Mouse (Mus musculus): ENCODE data around the gene C2cd5.
"Not testable (repeated sequence)": the region's sequence is repeated elsewhere in the genome, so short reads cannot be mapped to it uniquely, and the experiment has no call there.

Gene C2cd5

DNA sequence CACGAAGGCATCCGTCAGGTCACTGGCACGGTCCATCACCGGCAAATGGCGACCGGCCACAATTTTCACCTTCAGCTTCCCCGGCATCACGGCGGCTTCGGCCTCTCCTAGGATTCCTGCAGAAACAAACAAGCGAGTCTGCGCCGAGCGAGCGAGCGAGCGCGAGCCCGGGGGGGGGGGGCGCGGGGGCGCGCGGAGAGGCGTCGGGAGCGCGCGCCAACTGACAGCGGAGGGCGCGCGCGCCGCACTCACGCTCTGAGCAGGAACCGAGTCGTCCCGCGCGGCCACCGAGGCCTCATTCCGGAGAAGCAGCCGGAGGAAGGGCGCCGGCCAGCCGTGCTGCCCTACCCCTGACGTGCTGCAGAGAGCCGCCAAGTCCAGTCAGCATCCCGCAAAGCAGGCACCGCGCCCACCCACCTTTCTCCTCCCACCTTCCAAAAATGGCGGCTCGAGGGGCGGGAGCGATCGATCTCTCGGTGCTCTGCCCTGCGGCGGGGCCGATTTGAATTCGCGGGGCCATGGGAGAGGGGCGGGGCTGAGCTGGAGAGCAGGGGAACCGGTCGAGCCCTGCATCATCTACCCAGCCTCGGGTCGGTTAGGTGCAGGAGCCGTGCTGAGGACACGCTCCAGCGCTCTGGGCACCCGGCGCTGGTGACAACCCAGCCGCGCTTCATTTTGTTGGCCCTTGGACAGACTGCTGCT, at the start of gene C2cd5:
Gene C2cd5 (minus strand): TSS at position 461 of the 702 bp plus-strand sequence.
- peak; percentile 98 for DNase-seq (ENCODE audit: low spot score)

DNA sequence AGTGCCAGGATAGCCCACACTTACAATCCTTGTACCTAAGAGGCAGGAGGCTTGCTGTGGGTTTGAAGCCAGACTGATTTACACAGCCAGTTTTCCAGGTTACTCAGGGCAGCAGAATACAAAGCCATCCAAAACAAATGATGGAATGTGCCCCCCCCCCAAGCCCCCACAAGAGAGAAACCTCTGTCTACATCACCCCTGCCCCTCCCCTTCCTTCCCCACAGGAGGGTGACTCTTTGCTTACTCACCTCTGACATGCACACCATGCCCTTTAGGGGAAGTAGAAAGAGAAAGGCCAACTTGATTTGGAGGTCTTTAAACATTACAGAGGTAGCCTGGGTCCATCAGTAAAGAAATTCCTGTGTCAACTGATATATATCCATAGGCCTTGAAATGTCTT, 48.9 kb upstream of the C2cd5 start:
- DNase-seq (ENCODE audit: low spot score), result no peak

GRCm38 (mm10) chr6:143146756-143147155, 46.8 kb upstream of the C2cd5 start:
- DNase-seq (ENCODE audit: low spot score), result no peak

GRCm38 (mm10) chr6:143145051-143145450, 45.1 kb upstream of the C2cd5 start:
- DNase-seq (ENCODE audit: low spot score), result no peak

GRCm38 (mm10) chr6:143144556-143144955, 44.6 kb upstream of the C2cd5 start:
- DNase-seq (ENCODE audit: low spot score), result no peak

DNA sequence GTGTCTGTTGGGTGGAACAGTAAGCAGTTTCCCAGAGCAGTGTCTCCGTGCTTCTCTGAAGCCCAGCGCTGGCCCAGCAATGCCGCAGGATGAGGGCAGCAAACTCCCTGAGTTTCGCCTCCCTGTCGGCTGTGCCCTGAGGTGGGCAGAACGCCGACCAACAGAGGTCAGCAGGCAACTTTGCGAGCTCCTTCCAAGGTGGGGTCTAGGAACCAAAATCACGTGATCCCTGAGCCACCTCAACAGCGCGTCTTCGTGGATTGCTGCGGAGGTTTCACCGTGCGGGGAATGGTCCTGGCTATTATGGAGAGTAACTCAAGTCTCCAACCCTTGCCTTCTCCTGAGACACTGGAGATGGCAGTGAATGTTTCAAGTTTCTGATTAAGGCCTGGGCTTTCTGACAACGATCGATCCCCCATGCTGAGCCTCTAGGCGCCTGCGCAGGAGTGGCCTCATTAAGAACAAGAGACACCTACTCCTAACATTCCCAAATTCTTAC, 43.9 kb upstream of the C2cd5 start:
- no peak for DNase-seq (ENCODE audit: low spot score)

GRCm38 (mm10) chr6:143143321-143143720, 43.4 kb upstream of the C2cd5 start:
- no peak for DNase-seq (ENCODE audit: low spot score)

DNA sequence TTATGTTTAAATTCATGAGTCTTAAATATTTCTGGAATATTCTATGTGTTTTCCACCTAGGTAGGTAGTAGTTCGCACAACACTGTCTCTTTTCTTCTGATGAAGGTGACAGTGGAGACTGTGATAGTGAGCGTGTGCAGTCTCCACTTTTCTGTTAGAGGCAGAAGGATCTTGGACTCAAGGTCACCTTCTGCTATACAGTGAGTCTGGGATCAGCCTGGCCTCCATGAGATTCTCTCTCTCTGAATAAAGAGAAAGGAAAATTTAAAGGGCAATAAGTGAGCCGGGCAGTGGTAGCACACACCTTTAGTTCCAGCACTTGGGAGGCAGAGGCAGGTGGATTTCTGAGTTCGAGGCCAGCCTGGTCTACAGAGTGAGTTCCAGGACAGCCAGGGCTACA, 42.9 kb upstream of the C2cd5 start:
- no peak for DNase-seq (ENCODE audit: low spot score)

GRCm38 (mm10) chr6:143141624-143142592, 42.0 kb upstream of the C2cd5 start:
- DNase-seq (ENCODE audit: low spot score), result not testable (repeated sequence)

DNA sequence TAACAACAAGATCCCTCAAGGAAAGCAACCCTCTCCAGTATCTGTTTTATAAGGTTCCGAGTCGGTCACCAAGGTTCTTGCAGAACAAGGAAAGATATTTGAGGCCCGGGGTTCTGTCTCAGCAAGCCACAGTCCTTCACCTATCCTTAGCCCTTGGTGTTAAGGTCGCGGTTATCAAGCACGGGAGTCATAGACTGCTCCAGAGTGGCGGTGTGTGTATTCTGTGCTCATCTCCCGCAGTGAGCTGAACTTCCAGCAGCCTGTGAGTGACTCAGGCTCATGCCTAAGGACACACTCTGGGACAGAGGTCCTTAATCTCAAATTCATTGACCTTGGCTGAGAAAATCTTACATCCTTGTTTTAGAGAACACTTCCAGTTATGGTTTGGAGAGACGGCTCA, 40.9 kb upstream of the C2cd5 start:
- no peak for DNase-seq (ENCODE audit: low spot score)

- no peak for DNase-seq (ENCODE audit: low spot score)
These were observed 39.5 kb upstream of the C2cd5 start for GRCm38 (mm10) chr6:143139417-143139816.

- DNase-seq (ENCODE audit: low spot score), result no peak
These were observed 37.4 kb upstream of the C2cd5 start for GRCm38 (mm10) chr6:143137341-143137740.

- DNase-seq (ENCODE audit: low spot score), result no peak
These were observed 36.7 kb upstream of the C2cd5 start for GRCm38 (mm10) chr6:143136688-143137087.

GRCm38 (mm10) chr6:143135097-143135496, 35.2 kb upstream of the C2cd5 start:
- DNase-seq (ENCODE audit: low spot score), result no peak

- no peak for DNase-seq (ENCODE audit: low spot score)
These were observed 33.2 kb upstream of the C2cd5 start for GRCm38 (mm10) chr6:143133150-143133549.

- no peak for DNase-seq (ENCODE audit: low spot score)
These were observed 32.1 kb upstream of the C2cd5 start for GRCm38 (mm10) chr6:143131895-143132652.

DNA sequence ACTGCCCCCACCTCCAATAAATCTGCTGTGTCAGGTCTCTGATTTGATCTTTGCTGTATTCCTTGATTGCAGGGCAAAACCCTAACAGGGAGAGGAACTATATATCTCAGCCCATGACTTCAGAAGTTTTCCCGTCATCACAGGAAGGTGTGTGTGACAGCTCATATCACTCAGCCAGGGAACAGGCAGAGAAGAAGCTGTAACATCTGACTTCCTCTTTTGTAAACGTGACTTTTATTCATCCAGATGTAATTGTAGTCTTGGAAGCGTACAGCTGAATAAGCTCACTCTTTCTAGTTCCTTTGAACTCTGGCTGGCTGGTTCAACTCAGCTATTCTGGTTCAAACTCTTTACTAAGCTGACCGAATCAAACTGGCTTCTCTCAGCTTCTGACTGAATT, 30.5 kb upstream of the C2cd5 start:
- DNase-seq (ENCODE audit: low spot score), result no peak

DNA sequence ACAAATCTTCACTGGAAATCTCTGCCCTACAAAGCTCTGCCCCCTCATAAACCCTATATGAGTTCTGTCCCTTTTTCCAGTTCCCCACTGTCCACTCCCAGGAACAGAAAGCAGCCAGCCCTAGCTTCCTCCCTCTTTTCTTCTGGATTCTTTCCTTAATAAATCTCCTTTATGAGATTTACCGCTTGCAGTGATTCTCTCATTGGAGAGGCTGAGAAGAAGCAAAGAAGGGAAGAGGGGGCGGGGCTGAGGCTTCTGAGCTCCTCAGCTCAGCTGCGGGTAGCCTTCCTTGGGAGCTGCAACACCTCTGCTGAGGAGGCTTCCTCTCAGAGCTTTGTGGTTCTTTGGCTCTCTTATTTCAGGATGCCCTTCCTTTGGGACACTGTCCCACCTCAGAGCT, 30.0 kb upstream of the C2cd5 start:
- no peak for DNase-seq (ENCODE audit: low spot score)

DNA sequence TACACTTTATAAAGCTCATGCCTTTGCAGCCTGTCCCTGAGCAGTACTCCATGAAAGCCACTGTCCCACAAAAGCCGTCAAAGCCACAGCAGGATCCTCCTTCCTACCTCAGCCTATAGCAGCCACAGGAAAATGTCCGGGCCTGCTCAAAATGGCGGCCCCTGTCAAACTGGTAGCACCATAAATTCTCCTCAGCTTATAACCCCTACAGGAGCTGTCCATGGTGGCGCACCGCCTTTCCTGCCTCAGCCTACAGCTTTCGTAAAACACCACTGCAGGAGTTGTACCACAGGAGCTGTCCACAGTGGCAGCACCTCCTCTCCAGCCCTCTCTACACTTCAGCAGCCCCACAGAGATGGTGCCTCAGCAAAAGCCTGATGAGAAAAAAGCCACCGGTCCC, 29.5 kb upstream of the C2cd5 start:
- peak; percentile 68 for DNase-seq (ENCODE audit: low spot score)

DNA sequence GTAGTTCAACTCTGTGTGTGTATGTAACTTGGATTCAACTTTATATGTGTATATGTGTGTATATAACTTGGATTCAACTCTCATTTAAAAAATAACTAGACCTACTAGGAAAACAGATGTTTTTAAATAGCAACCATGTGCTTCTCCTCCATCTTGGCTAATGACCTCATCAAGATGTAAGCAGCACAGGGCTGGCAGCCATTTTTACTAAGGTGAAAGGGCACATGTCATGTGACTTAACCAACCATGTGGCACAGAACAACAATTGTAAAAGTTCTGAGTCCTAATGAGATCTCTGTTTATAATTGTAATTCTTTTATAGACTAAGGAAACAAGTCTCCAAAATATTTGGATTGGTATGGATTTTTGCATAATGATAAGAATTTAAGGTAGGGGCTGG, 25.8 kb upstream of the C2cd5 start:
- no peak for DNase-seq (ENCODE audit: low spot score)

GRCm38 (mm10) chr6:143119325-143119724, 19.4 kb upstream of the C2cd5 start:
- DNase-seq (ENCODE audit: low spot score), result no peak

DNA sequence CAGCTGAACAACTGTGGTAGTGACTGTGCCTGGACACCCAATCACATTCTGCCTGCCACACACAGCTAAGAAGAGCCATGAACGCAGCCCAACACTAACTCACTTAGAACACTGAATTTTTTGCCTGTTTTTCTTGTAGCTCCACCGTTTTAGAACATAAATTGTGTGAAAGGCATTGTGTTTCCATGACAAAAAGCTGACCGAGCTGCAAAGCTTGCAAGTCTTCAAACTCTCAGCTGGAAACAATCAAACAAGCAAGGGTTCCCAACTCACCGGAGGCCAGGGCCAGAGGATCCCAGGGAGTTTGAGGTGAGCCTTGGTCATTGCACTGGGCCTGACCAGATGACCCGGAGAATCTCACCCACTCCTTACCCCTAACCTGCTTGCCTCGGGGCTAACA, 16.8 kb upstream of the C2cd5 start:
- no peak for DNase-seq (ENCODE audit: low spot score)
